Mouse (Mus musculus): ENCODE results near the gene Rpusd3. TPM values are rescaled to one million over a fixed set of nuclear protein-coding genes. Genes with fewer than 3 reads are reported as not detected.

Rpusd3 gene
- total RNA-seq, 2 experiments from 2014 or later, result 8.1 to 8.9 TPM

DNA sequence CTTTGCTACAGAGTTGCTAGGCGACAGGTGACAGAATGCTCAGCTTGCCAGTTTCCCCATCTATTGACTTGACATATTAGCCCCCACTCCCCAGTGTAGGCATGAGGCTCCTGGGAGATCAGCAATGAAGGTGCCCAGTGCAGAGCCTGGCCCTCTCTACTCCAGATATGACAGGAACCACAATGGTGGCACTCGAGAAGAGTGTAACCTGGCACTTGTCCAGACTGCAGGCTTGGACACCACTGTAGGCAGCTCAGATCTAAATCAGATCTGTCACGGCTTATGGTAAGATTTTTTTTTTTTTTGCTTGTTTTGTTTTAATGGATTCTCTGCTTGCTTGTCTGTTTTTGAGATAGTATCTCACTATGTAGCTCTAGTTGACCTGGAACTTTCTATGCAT is 14.5 kb upstream of the Rpusd3 start:
- DNase-seq, result no peak
- intact Hi-C loops (cut with DNase I), result no loop called here

DNA sequence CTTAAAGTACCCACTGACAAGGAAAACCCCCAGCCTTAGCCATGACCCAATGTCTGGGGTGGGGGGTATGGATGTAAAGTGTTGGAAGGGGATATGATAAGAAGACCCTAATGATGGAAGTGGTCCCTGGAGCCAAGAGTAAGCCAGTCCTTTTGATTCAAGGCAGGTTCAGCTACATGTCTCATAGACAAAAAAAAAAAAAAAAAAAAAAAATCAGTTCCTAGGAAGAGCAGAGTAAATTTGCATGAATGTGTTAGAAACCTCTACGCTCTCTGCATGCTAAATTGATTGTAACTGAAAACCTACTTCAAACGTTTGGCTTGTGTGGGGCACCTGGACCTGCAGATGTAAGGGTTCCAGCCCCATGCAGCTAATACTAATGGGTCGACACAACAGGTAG is 12.7 kb upstream of the Rpusd3 start:
- intact Hi-C loops (cut with DNase I), result no loop called here
- no peak for DNase-seq

DNA sequence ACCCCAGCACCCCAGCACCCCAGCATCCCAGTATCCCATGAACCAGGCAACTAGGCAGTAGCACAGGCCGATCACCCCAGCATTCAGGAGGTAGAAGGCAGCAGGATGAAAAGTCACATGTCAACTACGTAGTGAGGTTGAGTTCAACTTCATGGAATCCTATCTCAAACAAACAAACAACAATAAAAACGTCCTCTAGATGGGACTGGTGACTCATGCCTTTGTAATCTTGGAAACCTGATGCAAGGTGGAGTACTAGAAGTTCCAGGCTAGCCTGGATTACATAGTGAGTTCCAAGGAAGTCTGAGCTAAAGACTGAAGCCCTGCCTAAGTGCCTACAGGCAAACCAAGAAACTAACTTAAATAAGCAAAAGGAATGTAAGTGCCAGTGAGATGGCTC is 11.7 kb upstream of the Rpusd3 start:
- no peak for DNase-seq
- intact Hi-C loops (cut with DNase I), result no loop called here

DNA sequence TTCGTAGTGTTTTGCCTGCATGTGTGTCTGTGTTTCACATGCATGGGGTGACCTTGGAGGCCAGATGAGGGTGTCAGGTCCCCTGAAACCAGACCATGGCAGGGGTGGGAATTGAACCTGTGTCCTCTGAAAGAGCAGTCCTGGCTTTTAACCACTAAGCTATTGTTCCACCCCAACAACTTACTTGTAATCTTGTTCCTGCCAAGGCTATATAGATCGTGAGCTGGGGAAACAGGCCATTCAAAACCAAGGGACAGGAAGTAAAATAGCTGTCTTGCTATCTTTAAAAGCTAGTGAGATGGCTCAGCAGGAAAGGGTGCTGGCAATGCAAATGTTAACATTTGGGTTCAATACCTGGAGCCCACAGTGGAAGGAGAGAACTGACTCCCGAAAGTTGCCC is 10.8 kb upstream of the Rpusd3 start:
- no peak for DNase-seq
- intact Hi-C loops (cut with DNase I), result no loop called here

DNA sequence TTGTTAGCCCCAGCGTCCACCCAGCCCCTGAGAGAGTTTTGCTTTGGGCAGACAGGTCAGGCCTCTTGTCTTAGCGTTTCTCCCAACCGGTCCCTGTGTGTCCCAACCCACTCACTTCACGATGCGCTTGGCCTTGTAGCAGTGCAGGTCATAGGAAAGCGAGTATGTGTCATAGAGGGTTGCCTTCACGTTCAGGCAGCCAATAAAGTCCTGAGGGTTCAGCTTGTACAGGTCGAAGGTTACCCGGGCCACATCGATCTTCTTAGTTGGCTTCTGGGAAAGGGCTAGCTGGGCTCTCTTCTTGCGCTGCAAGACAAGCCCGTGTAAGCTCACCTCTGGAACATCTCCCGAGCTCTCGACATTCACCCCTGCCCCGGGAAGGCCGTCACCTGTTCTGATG is 8.9 kb upstream of the Rpusd3 start:
- intact Hi-C loops (cut with DNase I), result no loop called here
- no peak for DNase-seq

DNA sequence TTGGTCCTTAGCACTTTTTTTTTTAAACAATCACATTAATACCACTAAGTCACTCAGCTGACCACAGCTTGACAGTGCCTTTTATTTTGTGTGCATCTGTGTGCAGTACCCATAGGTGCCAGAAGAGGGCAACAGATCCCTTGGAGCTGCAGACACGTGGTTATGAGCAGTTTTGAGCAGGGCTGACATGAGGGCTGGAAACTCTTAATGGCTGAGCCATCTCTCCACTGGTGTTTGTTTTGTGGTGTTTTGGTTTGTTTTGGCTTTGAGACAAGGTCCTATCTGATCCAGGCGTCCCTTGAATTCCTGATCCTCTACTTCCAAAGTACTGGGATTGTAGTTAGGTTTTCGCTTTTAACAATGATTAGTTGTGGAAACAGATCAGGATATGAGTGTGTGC is 8.3 kb upstream of the Rpusd3 start:
- no peak for DNase-seq

DNA sequence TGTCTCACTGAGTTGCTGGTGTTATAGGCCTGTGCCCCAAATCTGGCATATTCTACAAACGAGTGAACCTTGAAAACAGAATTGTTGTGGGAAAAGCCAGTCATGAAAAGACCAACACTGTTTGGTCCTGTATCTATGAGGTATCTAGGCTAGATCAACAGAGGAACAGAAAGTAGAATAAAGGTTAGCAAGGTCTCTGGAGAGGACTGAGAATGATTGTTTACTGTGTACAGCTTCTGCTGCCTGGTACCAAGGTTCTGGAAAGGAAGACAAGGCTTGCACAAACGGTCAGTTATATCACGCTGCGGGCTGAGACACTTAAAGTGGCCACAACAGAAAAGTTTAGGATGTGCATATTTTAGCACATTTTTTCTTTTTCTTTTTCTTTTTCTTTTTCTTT is 7.6 kb upstream of the Rpusd3 start:
- intact Hi-C loops (cut with DNase I), result no loop called here
- no peak for DNase-seq

More for the DNA sequence above, 8.3 kb upstream of the Rpusd3 start:
- intact Hi-C loops (cut with DNase I), result no loop called here

DNA sequence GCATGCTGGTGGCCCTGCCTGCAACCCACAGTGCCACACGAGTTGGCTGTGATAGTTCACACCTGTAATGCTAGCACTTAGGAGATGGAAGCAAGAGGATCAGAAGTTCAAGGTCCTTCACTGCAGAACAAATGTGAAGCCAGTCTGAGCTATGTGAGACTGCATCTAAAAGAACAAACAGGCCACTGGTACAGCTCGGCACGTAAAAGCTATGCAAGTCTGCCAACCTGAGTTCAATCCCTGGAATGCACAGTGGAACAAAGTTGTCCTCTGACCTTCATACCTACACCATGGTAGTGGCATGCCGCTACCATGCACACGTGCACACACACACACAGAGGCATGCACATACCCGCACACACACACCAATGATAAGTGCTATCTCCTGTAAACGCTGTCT is 5.0 kb upstream of the Rpusd3 start:
- intact Hi-C loops (cut with DNase I), result no loop called here
- no peak for DNase-seq

DNA sequence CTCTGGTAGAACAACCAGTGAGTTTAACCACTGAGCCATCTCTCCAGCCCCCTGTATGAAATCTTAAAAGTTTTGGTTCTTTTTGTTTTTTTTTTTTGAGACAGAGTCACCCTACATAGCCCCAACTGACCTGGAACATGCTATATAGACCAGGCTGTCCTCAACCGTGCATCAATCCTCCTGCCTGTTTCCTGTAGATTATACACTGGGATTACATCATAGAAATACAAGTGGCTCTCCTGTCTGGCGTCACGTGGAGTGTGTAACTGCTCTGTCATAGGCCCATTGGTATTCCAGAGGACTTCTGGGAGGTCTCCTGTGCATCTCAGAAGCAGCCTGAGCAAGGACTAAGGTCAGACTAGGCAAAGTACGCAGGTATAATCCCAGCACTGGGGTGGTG is 3.9 kb upstream of the Rpusd3 start:
- intact Hi-C loops (cut with DNase I), result no loop called here
- no peak for DNase-seq

DNA sequence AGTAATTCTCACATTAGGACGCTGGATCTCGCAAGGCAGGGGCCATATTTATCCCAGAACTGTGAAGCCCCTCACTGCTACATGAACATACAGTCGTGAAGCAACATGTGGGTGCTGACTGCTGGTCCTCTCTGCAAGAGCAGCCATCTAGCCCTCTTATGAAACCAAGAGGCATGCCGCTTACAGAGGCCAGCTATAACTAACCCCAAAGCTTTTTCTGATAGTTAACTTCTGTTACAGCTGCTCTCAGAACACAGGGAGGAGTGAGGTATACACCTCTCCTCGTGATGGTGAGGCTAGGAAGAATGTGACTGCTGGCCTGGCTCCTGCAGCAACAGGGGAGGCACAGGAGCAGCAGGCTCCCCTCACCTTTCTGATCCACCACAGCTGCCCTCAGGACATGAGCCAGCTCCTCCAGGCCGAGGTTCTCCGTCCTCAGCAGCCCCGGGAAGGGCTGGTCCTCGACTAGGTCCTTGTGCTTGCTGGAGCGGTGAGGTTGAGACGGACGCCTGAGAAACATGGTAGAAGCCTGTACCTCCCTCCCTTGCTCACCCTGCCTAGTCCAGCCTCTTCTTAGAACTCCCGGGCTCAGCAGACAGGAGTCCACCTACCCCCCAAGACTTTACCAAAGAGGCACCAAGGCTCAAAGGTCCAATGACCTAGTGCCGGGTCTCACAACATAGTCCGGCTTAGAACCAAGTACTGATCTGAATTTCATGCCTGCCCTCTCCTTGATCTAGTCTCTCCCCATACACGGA is 520 bp downstream of the Rpusd3 start:
- DNase-seq, result peak in 1 of 2 experiments; percentile 18
- intact Hi-C loops (cut with DNase I), result no loop called here

DNA sequence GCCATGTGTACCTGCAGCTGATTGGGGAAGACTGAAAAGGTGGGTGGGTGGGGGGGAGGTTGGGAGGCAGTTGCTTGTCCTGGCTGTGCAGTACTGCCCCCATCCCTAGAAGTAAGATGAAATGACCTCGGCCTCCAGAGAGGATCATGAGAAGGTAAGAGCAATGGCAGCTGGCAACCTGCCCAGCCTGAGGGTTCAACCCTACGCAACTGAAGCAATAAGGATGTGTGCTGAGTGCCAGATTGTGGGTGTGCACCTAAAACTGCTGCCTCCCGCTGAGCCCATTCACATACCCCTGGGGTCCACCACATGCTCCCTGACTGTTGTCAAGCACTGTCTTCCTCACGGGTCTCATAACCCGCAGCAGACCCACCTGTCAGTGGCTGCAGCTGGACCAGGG is 2.7 kb downstream of the Rpusd3 start:
- DNase-seq, result no peak
- intact Hi-C loops (cut with DNase I), result no loop called here

DNA sequence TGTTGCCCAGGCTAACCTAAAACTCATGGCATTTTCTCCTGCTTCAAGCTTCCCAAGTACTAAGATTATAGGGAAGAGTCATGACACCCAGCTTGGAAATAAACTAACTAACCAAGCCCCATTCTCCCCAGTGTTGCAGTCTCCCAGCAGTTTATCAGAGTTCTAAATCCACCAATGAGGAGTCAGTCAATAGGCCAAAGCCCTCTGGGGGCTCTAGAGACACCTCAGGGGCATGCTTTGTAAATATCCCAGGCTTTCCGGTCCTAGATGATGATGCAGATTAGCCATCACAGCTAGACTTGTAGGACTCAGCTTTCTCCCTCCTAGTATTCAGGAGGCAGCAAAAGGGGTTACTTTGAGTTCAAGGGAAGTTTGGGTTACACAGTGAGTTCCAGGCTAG is 9.1 kb downstream of the Rpusd3 start:
- intact Hi-C loops (cut with DNase I), result no loop called here
- DNase-seq, result no peak

DNA sequence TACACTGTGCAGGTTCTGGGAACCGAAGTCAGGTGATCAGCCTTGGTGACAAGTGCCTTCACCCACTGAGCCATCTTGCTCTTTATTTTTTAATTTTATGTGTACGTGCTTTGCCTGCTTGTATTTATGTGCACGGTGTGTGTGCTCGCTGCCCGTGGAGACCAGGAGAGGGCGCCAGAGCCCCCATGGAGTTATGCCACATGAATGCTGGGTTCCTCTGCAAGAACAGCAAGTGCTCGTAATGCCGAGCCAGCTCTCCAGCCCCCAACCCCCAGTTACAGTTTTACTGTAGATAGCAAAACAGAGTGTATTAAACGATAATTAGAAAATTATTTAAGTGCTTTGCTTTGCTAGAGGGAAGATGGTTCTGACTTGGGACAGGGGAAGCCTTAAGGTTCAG is 12.5 kb downstream of the Rpusd3 start:
- DNase-seq, result no peak
- intact Hi-C loops (cut with DNase I), result no loop called here

DNA sequence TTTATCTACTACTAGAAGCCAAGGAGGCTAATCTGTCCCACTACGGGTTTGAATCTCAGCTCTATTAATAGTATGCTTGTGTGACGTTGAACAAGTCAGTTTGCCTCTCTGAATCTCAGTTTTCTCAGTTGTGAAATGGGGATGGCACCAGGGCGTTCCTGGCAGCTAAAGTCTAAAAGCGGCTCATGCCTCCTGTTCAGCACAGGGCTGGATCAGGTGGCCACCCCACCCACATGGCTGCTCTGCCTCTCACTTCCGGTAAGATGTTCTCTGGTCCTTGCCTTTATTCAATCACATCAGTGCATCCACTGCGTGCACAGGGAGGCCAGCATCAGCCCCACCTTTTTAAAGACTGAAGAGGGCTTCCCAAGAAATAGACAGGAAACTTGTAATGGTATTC is 13.7 kb downstream of the Rpusd3 start:
- intact Hi-C loops (cut with DNase I), result no loop called here
- DNase-seq, result no peak

DNA sequence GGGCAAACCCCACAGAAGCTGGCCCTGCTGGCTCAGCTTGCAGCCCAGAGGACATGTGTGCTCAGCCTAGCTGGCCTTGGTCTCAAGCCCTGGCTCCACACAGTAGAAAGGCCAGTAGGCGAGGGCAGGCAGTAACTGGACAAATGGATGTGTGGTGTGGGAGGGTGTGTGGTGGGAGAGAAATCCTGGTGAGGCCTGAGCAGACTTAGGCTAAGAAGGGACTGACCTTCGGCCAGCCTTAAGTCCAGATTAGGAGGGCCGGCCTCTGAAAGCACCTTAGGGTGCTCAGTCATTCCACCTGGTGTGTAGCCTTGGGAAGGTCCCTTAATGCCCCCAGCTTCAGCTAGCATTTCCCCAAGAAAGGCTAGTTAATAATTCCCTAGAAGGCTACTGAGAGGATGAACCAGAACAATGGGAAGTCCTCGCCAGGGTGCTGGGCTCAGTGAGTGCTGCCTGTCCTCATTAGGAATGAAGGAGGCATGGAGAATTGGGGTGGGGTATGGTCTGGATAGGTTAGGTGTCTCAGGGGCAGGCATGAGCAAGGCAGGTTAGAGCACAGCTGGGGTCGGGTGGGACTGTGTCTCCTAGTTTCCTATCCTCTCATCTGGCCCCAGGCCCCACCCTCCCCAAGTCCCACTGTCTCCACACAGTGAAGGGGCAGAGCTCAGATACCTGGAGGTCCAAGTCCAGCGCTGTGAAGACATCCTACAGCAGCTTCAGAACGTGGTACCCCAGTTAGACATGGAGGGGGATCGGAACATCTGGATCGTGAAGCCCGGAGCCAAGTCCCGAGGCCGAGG is 14.3 kb downstream of the Rpusd3 start:
- no peak for DNase-seq

DNA sequence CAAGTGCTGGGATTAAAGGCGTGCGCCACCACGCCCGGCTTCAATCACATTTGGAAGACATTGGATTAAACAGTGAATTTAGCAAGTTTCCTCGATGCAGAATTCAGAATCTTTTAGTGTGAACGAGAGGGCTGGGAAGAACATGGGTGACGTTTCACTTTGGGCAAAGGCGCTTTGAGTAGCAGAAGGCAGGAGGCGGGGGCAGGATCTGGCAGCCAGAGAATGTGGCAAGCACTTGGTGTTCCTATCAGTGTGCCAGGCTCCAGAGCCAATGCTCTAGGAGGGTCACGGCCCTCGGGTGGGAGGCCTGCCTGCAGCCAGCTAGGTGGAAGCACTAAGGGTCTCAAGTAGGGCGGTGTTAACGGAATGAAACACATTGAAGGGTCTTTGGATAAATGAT is 17.0 kb downstream of the Rpusd3 start:
- intact Hi-C loops (cut with DNase I), result no loop called here
- no peak for DNase-seq

More for the DNA sequence above, 14.3 kb downstream of the Rpusd3 start:
- intact Hi-C loops (cut with DNase I), result no loop called here

DNA sequence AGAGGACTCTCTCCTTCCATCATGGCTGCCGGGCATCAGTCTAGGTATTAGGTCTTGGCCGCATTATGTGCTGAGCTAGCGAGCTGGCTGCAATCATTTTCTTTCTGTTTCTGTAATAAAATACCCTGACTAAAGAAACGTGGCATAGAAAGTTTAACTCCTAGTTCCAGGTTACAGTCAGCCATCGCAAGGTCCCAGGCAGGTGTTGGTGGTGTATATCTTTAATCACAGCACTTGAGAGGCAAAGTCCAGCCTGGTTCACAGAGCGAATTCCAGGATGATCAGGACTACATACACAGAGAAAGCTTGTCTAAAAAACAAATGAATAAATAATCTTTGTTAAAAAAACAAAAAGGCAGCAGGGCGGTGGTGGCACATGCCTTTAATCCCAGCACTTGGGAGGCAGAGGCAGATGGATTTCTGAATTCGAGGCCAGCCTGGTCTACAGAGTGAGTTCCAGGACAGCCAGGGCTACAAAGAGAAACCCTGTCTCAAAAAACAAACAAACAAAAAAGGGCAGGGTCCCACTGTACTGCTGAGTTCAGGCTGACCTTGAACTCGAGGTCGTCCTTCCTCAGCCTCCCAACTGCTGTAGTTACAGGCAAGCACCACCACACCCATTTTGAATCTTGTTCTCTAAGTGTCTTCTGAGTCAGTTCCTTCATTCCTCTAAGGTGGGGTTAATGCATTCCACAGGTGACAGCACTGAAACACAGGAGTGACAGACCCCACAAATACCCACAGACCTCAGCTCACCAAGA is 22.7 kb downstream of the Rpusd3 start:
- intact Hi-C loops (cut with DNase I), result no loop called here
- no peak for DNase-seq

DNA sequence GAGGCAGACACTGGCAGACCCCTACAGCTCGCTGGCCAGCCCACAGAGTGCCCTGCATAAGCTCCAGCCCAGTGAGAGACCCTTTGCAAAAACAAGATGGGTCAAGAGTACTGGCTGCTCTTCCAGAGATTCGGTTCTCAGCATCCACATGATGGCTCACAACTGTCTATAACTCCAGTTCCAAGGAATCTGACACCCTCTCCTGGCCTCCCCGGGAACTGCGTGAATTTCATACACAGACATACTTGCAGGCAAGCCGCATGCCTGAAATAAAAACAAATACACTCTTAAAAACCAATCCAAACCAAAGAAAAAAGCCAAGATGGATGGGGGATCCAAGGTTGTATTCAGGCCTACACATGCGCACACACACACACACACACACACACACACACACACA is 23.6 kb downstream of the Rpusd3 start:
- intact Hi-C loops (cut with DNase I), result no loop called here
- no peak for DNase-seq

DNA sequence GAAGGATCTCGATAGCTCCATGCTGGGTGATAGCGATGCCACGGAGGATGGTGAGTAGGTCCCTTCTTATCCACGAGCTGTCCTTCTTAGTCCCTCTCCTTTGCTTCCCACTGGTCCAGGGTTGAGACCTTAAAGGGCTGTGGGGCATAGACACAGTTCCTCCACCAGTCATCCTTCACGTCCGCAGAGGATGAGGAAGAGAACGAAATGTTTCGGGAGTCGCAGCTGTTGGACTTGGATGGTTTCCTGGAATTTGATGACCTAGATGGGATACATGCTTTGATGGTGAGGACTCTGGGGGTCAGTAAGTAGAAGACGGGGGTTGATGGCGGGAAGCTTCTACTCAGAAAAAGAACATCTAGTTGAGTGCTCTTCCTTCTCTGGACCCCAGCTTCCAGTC is 24.3 kb downstream of the Rpusd3 start:
- intact Hi-C loops (cut with DNase I), result no loop called here
- DNase-seq, result no peak

DNA sequence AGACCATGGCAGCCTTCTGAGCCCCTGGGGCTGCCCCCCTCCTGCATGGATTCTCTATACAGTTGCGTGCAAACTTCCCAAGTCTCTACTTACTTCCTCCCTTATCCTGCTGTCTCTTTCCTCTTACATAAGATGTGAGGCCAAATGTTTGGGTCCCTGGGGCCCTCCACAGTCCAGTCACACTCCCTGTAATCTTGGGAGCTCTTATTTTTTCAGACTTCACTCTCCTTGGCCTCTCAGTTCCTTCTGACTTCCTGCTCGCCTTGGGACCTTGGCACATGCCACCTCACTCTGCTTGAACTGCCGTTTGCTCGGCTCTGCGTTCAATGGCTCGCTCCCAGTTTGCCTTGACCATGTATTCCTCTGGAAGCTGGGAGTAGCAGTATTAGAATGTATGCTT is 25.2 kb downstream of the Rpusd3 start:
- no peak for DNase-seq
- intact Hi-C loops (cut with DNase I), result no loop called here

DNA sequence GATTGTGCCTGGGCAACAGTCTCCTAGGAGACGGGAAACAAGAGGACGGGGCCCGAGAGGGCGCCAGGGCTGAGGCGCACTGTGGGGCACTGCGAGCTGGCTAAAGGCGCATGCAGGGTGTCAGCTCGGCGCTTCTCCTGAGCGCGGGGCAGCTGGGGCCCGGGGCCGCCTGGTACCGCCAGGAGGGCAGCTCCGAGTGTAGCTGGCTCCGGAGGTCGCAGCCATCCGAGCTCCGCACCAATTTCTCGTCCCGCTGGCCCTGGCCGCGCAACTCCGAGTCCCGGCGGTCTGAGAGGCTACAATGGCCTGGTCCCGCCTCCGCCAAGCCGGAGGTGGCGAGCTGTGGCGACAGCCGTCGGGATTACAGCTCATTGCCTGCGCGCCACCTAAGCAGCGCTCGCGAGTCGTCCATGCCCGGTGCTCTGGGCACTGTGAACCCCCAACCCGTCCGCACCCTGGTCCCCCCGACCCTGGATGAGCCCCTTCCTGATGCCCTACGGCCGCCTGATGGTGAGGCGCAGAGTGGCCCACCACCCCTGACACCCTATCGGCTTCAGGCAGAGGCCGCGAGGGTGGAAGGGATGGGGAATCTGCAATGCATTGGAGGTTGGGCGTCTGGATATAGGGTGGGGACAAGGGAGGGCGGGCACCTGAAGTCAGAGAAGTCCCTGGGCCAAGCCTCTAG is 26.6 kb downstream of the Rpusd3 start:
- DNase-seq, result peak in 1 of 2 experiments; percentile 38
- intact Hi-C loops (cut with DNase I), result no loop called here
